Mouse (Mus musculus) thymus, adult 2 months (tissue): ENCODE measurements around the gene Zfp526. TPM values are rescaled to one million over a fixed set of nuclear protein-coding genes. Genes with fewer than 3 reads are reported as not detected.

ENCODE experiments used
- DNase-seq: peaks from one replicate; pipeline ENCODE4 v3.0.0; 2021
- H3K27ac ChIP-seq: fragments of 200-500 bp; 2 replicates; pipeline ENCODE4 v1.5.1; 2012; ENCODE audit warnings: low read length, control low read depth; ENCODE audit not compliant: control insufficient read depth, insufficient read depth
- H3K27me3 ChIP-seq: fragments of 200-500 bp; 2 replicates; pipeline ENCODE4 v1.6.1; 2012; ENCODE audit warnings: mild to moderate bottlenecking, low read length, moderate library complexity, mixed read lengths; ENCODE audit not compliant: control insufficient read depth, insufficient read depth
- H3K36me3 ChIP-seq: fragments of 200-500 bp; 2 replicates; pipeline ENCODE4 v1.6.1; 2012; ENCODE audit warnings: mild to moderate bottlenecking, low read length, moderate library complexity; ENCODE audit not compliant: control insufficient read depth, insufficient read depth
- H3K4me1 ChIP-seq: fragments of 200-500 bp; replicated peaks from 2 replicates; pipeline ENCODE4 v1.6.1; 2012; ENCODE audit warnings: low read length; ENCODE audit not compliant: control insufficient read depth, insufficient read depth
- H3K4me3 ChIP-seq: fragments of 200-500 bp; 2 replicates; pipeline ENCODE4 v1.5.1; 2012; ENCODE audit warnings: mild to moderate bottlenecking, low read length, control low read depth, moderate library complexity; ENCODE audit not compliant: control insufficient read depth, insufficient read depth
- CTCF ChIP-seq: fragments of 200-500 bp; IDR thresholded peaks from 2 replicates; pipeline ENCODE4 v1.5.1; 2012; ENCODE audit warnings: mild to moderate bottlenecking, control low read depth, low read length, moderate library complexity, borderline replicate concordance; ENCODE audit not compliant: control insufficient read depth, poor library complexity, insufficient read depth; ENCODE audit errors: extremely low read depth
- POLR2A ChIP-seq: fragments of 200-500 bp; IDR thresholded peaks from 2 replicates; pipeline ENCODE4 v1.6.1; 2012; ENCODE audit warnings: mild to moderate bottlenecking, low read length, control low read depth, moderate library complexity; ENCODE audit not compliant: control insufficient read depth, poor library complexity, insufficient read depth; ENCODE audit errors: extremely low read depth
- WGBS: fragments of 180-500 bp; shearing (Covaris S2); methylation state at CpG from one replicate; pipeline ENCODE4 v1.1.7; 2018; 5-methylcytosine and 5-hydroxymethylcytosine counted together
- polyA plus RNA-seq: library from polyadenylated mRNA; depleted of rRNA; stranded (reverse); fragments of >200 nt; gene quantifications from 2 replicates; pipeline ENCODE4 v1.2.3, GENCODE M21; 2012; rRNA removed

Gene Zfp526
- 38.2 and 46.5 TPM in 2 replicates for polyA plus RNA-seq

DNA sequence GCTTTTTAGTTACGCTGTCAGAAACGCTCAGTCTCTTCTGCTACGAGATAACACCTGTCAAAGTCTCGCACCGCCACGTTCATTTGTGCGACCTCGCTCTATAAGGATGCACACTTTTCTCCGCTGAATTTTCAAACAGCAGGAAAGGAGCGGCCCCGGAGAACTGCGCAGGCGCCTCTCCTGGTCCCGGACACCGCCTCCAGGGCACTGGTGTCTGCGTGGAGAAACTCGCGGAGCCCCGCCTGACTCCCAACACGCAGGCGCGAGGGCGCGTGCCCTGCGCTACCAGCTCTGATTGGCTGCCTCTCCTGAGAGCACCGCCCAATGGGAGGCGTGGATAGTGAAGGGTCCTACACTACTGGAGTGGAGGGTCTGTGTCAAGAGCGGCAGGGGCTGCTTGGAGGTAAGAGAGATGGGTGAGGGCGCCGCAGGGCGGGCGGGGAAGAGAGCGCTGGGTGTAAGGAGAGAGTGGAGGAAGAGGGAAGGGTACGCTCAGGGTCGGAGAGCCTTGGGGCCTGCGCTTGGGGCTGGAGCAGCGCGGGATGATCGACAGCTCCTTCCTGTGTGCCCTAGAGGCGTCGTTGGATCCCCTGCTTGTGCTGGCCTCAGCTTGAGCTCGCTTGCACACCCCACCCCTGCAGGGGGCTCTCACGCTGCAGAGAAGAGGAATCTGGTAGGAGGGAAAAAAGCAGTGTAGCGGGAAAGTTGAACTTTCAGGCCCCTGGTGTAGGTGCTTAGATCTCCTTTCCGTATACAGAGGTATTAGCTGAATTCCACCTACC, at the start of gene Zfp526:
TSS of gene Zfp526 (plus strand) at position 324 of the 782 bp plus-strand sequence.
- peaks cover 22% of the 10 kb centered on the region for H3K36me3 ChIP-seq
- TF ChIP-seq POLR2A (peak; percentile 78; the same call in 1 of the 2 replicates), CTCF (peak; percentile 57; the same call in 1 of the 2 replicates)
- 1% methylated on average over 44 of the region's 45 CpGs for WGBS
- peak; percentile 99 for DNase-seq
- H3K4me3 ChIP-seq, result peak within 1 kb of the TSS; percentile 65
- no peaks in the 10 kb centered on the region for H3K27me3 ChIP-seq
- peaks cover 29% of the 10 kb centered on the region for H3K4me1 ChIP-seq
- peak within 1 kb of the TSS; percentile 68 for H3K27ac ChIP-seq

DNA sequence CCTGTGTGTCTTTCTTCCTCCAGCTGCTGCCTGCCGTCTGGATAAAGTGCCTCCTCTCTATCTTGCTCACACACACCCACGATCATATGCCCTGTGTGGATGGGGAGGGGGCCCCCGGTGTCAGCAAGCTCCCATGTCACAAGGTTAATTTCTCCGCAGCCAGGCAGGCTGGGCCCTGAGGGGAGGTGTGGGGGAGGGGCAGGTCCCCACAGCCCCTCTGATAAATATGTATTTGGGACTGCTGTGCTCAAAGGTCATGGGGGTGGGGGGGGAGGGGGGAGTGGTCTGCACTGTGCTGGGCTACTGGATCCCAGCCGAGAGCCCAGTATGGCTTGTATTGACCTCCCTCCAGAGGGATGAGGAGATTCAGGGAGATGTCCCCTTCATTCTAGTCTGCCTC, 48.6 kb upstream of the Zfp526 start:
- H3K27ac ChIP-seq, result no peak overlapping the region
- H3K36me3 ChIP-seq, result no peaks in the 10 kb centered on the region
- peaks cover 3% of the 10 kb centered on the region; the same call in 1 of the 2 replicates for H3K27me3 ChIP-seq
- DNase-seq, result no peak
- no peaks in the 10 kb centered on the region for H3K4me1 ChIP-seq
- H3K4me3 ChIP-seq, result no peak overlapping the region
- TF ChIP-seq POLR2A, result no peak
- no peak for TF ChIP-seq CTCF
- WGBS, result 91% methylated on average over 5 of the region's 5 CpGs

DNA sequence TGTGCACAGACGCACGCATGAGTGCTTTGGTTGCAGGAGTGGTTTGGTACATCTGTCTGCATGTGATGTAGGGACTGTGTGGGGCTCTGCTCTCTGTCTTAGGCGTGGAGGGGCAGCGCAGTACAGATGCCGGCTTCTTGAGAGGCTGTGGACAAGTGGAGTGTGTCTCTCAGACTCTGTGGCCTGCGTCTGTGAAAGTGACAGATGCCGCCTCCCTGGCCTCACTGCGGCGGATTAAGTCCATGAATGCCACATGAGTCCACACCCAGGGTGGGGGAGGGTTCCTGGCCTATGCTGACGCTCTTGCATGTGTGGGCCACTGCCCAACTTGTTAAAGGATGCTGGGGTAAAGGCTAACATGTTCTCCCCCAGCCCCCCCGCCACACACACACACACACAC, 46.9 kb upstream of the Zfp526 start:
- peaks cover 9% of the 10 kb centered on the region; the same call in 1 of the 2 replicates for H3K4me1 ChIP-seq
- TF ChIP-seq POLR2A, result no peak

DNA sequence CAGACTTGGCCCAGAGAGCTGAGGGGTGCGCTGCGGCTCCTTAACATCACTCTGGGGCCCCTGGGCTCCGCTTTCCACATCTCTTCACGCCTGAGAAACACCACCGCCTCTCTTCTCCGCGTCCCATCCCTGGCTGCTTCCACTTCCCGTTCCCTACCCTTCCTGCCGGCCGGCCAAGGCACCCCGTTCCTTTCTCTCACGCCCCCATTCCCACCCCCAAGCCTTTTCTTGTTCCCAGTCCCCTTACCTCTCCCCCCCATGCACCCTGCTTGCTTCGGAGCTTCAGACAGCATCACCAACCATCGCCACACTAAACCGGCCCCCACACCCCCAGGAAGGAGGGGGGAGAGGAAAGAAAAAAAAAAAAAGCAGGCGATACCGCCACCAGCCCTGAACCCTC, 42.9 kb upstream of the Zfp526 start:
- H3K4me3 ChIP-seq, result no peak overlapping the region
- TF ChIP-seq POLR2A, result no peak
- TF ChIP-seq CTCF, result no peak
- WGBS, result 7% methylated on average over 15 of the region's 17 CpGs
- no peaks in the 10 kb centered on the region for H3K36me3 ChIP-seq
- H3K4me1 ChIP-seq, result peaks cover 27% of the 10 kb centered on the region
- H3K27me3 ChIP-seq, result peaks cover 12% of the 10 kb centered on the region
- DNase-seq, result no peak
- no peak overlapping the region for H3K27ac ChIP-seq

More for the DNA sequence above, 46.9 kb upstream of the Zfp526 start:
- Histone ChIP-seq H3K27me3 (peaks cover 8% of the 10 kb centered on the region; the same call in 1 of the 2 replicates), H3K4me3 (no peak overlapping the region), H3K27ac (no peak overlapping the region), H3K36me3 (no peaks in the 10 kb centered on the region)
- DNase-seq, result no peak
- WGBS, result 87% methylated on average over 11 of the region's 11 CpGs

DNA sequence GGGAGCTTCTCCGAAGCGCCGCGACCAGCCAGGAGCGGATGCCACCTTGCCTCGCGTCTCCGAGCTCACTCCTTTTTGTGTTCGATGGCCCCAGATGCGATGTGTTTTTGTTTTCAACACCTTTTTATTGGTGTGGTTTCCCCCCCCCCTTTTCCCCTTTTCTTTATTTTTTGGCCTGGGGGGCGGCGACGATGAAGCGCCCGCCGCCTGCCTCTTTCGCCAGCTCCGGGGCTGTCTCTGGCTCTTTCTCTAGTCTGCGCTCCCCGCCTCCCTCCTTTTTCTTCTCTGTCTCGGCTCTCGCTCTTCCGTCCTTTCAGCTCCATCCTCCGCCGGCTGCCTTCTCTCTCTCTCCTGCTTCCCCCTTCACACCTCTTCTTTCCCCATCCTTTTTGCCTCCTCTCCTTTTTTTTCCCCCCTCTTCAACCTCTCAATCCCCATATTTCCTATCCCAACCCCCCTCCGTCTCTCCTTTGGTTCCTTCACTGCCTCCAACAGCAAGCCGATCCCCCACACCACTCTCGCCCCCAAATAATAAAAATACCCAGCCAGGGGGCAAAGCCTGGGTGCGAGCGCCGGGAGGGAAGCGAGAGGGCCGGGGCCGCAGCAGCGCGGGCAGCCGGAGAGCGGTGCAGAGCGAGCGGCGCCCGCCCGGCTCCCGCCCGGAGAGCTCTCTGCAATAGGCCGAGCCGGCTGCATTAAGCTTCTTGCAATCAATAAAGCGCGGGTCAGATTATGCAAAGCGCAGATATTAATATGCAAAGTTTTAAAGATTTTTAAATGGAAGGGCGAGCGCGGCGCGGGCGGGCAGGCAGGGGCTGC, 42.2 kb upstream of the Zfp526 start:
- TF ChIP-seq CTCF (no peak), POLR2A (no peak)
- Histone ChIP-seq H3K36me3 (no peaks in the 10 kb centered on the region), H3K4me3 (0 out of 2 replicates have a peak overlapping the region, but pooled peaks have one; percentile 6), H3K27me3 (peaks cover 12% of the 10 kb centered on the region), H3K27ac (no peak overlapping the region), H3K4me1 (peaks cover 27% of the 10 kb centered on the region)
- 3% methylated on average over 56 of the region's 56 CpGs for whole genome bisulfite sequencing
- DNase-seq, result peak; percentile 19

DNA sequence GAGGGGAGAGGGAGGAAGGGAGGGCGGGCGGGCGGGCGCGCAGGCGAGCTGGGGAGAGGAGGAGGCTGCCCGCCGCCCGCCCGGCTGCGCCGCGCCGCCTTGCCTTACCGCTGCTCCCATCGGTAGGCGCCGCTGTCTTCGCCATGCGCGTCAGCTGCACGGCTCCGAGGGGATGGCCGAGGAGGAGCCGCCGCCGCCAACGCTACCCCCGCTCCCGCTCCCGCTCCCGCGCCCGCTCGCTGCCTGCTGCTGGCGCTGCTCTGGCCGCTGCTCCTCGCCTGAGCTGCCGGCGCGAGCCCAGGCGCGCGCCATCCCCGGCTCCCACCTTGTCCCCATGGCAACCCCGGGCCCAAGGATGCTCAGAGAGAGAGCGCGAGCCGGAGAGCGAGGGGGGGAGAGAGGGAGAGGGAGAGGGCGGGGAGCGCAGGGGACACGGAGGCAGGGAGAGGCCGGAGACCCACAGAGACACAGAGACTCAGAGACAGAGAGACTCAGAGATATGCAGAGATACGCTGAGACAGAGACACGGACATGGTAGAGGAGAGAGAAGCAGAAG, 41.5 kb upstream of the Zfp526 start, which contains the start of gene Pou2f2:
TSS of gene Pou2f2 (minus strand) at position 121 of the 556 bp plus-strand sequence.
- WGBS, result 3% methylated on average over 44 of the region's 56 CpGs
- H3K27ac ChIP-seq, result no peak within 1 kb of the TSS
- peak within 1 kb of the TSS; percentile 37 for H3K4me3 ChIP-seq
- peaks cover 12% of the 10 kb centered on the region for H3K27me3 ChIP-seq
- H3K4me1 ChIP-seq, result peaks cover 27% of the 10 kb centered on the region
- TF ChIP-seq POLR2A, result no peak
- TF ChIP-seq CTCF, result peak; percentile 64; the same call in 1 of the 2 replicates
- peak; percentile 83 for DNase-seq
- no peaks in the 10 kb centered on the region for H3K36me3 ChIP-seq
